Mouse (Mus musculus) retina, adult 2 months (tissue): ENCODE measurements around the gene Gfpt2.

Source experiments
- DNase-seq: peaks from one replicate; pipeline ENCODE4 v3.0.0-alpha.2; 2012; ENCODE audit warnings: low read depth, low spot score

The Gfpt2 gene

DNA sequence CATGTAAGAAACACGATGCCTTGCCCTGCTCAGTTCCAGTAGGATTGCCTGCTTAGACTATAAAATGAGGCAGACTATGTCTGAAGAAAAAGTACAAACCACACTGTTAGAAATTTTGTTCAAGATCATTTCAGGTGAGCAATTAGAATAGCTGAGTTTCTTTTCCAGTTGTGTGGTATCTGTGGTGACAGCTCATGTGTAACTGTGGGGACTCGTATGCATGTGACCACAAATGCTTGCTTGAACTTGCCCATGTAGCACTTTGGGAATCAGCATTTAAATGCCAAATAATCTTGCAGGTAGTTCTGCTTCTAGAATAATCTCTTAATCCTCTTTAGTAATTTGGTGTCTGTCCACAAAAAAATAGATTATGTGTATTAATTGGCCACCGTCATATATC, 89.4 kb downstream of the Gfpt2 start:
- DNase-seq: no peak
